Mouse (Mus musculus) cerebellum, adult 2 months (tissue): ENCODE measurements around the gene Anxa6.

Experiments used
- CTCF ChIP-seq: fragments of 200-500 bp; IDR thresholded peaks from 2 replicates; pipeline ENCODE4 v1.5.1; 2011; ENCODE audit warnings: low read depth, mild to moderate bottlenecking, control low read depth, low read length, moderate library complexity, borderline replicate concordance; ENCODE audit not compliant: insufficient read depth
- POLR2A ChIP-seq: fragments of 200-500 bp; IDR thresholded peaks from 2 replicates; pipeline ENCODE4 v1.6.1; 2011; ENCODE audit warnings: low read length, control low read depth, borderline replicate concordance; ENCODE audit not compliant: insufficient read depth

DNA sequence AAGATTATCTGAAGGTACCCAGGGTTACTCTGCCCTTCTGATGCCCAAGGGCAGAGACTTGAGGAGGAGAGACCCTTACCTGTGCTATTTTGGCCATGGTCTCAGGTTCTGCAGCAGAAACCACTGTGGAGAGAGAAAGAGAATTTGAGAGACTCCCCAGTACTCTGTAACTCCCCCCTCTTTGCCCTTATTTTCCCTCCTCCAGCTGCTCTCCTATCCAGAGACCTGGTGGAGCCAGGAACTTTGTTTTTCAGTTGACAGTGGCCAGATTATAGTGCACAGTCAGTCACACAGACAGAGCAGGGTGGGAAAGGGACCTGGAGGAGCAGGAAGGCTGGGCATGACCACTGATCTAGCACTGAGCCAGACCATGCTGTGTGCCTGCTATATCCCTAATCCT, 11.8 kb downstream of the Anxa6 start:
- TF ChIP-seq POLR2A (no peak), CTCF (no peak)
